Mouse (Mus musculus) left cerebral cortex, postnatal 25 days (tissue): ENCODE measurements around the gene Maml1. TPM values are rescaled to one million over a fixed set of nuclear protein-coding genes. Genes with fewer than 3 reads are reported as not detected.

ENCODE experiments used
- DNase-seq, 2 experiments: peaks; one replicate each; pipeline ENCODE4 v3.0.0; 2022; ENCODE audit warnings: low spot score in 2 of 2, mixed read lengths in 1 of 2
- intact Hi-C: fragments of 180-260 bp; cut with DNase I; formaldehyde crosslinking; loops from one replicate; pipeline ENCODE4 v1.15.1; 2025
- microRNA-seq, 2 experiments: library from miRNA; unstranded; fragments of <30 nt; microRNA quantifications; one replicate each; pipeline ENCODE4 v1.2.0; 2022
- total RNA-seq, 2 experiments: library from RNA; stranded (reverse); gene quantifications; 2 replicates each; pipeline ENCODE4 v1.2.3; 2021

Gene Maml1
- total RNA-seq, 2 experiments from 2014 or later: 9.5 to 10.1 TPM

GRCm38 (mm10) chr11:50208039-50208438, 84.1 kb downstream of the Maml1 start:
- DNase-seq: no peak
- intact Hi-C loops: no loop called here

- no peak for DNase-seq
- intact Hi-C loops: no loop called here
Measured at GRCm38 (mm10) chr11:50207344-50207743, 84.8 kb downstream of the Maml1 start.

GRCm38 (mm10) chr11:50206037-50206436, 86.1 kb downstream of the Maml1 start:
- intact Hi-C loops: no loop called here
- no peak for DNase-seq

Small RNA genes within 50 kb of the gene (microRNA-seq; reads per million reads assigned to microRNA genes)
- gene Mir6919: 1.7 to 2.2 reads per million in 2 experiments

Other genes starting within 250 kb of the Maml1 start
- gene Tbc1d9b, start 160.9 kb downstream of the Maml1 start, total RNA-seq: 100 to 1,000 TPM; 109 to 120 TPM
- 10 to 100 TPM; 13.4 to 14.1 TPM for gene Mrnip, start 117.9 kb downstream of the Maml1 start, total RNA-seq
- 100 to 1,000 TPM; 460 to 480 TPM for gene Sqstm1, start 81.5 kb downstream of the Maml1 start, total RNA-seq
- 10 to 100 TPM; 66.4 to 76.3 TPM for gene Mgat4b, start 81.4 kb downstream of the Maml1 start, total RNA-seq
- 1 to 10 TPM; 8.4 to 8.7 TPM for gene Ltc4s, start 53.7 kb downstream of the Maml1 start, total RNA-seq
- 100 to 1,000 TPM; 432 to 442 TPM for gene Canx, start 33.4 kb upstream of the Maml1 start, total RNA-seq
- under 1 TPM in 1 of 2 experiments, not detected in 1; 0.50 TPM for gene Cby3, start 62.2 kb upstream of the Maml1 start, total RNA-seq
- gene Hnrnph1, start 84.7 kb upstream of the Maml1 start, total RNA-seq: 100 to 1,000 TPM; 220 to 248 TPM
- 10 to 100 TPM; 25.4 to 27.8 TPM for gene Rufy1, start 138.8 kb upstream of the Maml1 start, total RNA-seq